Mouse (Mus musculus) liver, embryonic 14.5 days (tissue): Measurements from ENCODE around the gene Dab2ip. TPM values are rescaled to one million over a fixed set of nuclear protein-coding genes. Genes with fewer than 3 reads are reported as not detected.
A peak's percentile ranks its signal among the peaks of the same experiment; 100 is the strongest.

ENCODE experiments used
- ATAC-seq: fragments of 200-750 bp; cut with Nextera tagmentation; 2 replicates; pipeline ENCODE4 v1.8.0; 2017; ENCODE audit warnings: moderate number of reproducible peaks, mild to moderate bottlenecking, moderate library complexity; ENCODE audit not compliant: insufficient read depth
- DNase-seq, 3 experiments: peaks; one replicate each; pipeline ENCODE4 v3.0.0-alpha.2; 2012 to 2013; ENCODE audit warnings: low read depth in 3 of 3, low spot score in 3 of 3
- H3K27ac ChIP-seq: fragments of 300-500 bp; sonication (generic); 2 replicates; pipeline ENCODE4 v1.5.1; 2014; ENCODE audit warnings: moderate library complexity, mild to moderate bottlenecking, control low read depth, inconsistent platforms
- H3K27me3 ChIP-seq: fragments of 300-500 bp; sonication (generic); 2 replicates; pipeline ENCODE4 v1.6.1; 2014; ENCODE audit warnings: mild to moderate bottlenecking, low read length, moderate library complexity; ENCODE audit not compliant: control insufficient read depth, insufficient read depth
- H3K36me3 ChIP-seq: fragments of 300-500 bp; sonication (generic); replicated peaks from 2 replicates; pipeline ENCODE4 v1.6.1; 2014; ENCODE audit warnings: low read depth; ENCODE audit not compliant: control insufficient read depth, insufficient read depth
- H3K4me1 ChIP-seq, 2 experiments: fragments of 200-500 bp in 1 of 2; fragments of 300-500 bp in 1 of 2; sonication (generic) in 1 of 2; replicated peaks; 2 replicates each; pipeline ENCODE4 v1.6.1; 2012 to 2014; ENCODE audit warnings: antibody characterized with exemption in 1 of 2, inconsistent platforms in 1 of 2, low read length in 1 of 2; ENCODE audit not compliant: control insufficient read depth in 2 of 2, insufficient read depth in 2 of 2
- H3K4me2 ChIP-seq: fragments of 300-500 bp; sonication (generic); 2 replicates; pipeline ENCODE4 v1.6.1; 2014; ENCODE audit warnings: low read depth, mild to moderate bottlenecking, control low read depth, moderate library complexity
- H3K4me3 ChIP-seq, 2 experiments: fragments of 200-500 bp in 1 of 2; fragments of 300-500 bp in 1 of 2; sonication (generic) in 1 of 2; 2 replicates each; pipeline ENCODE4 v1.5.1; 2012 to 2014; ENCODE audit warnings: low read depth in 2 of 2, low read length in 2 of 2, mild to moderate bottlenecking in 2 of 2, control low read depth in 1 of 2, inconsistent platforms in 1 of 2, moderate library complexity in 1 of 2; ENCODE audit not compliant: insufficient read depth in 1 of 2
- H3K9ac ChIP-seq: fragments of 300-500 bp; sonication (generic); replicated peaks from 2 replicates; pipeline ENCODE4 v1.6.1; 2014; ENCODE audit warnings: mild to moderate bottlenecking, control low read depth, moderate library complexity
- H3K9me3 ChIP-seq: fragments of 300-500 bp; sonication (generic); 2 replicates; pipeline ENCODE4 v1.6.1; 2016; ENCODE audit warnings: low read length, mixed read lengths; ENCODE audit not compliant: control insufficient read depth
- CTCF ChIP-seq: IDR thresholded peaks from 2 replicates; pipeline ENCODE4 v1.5.1; 2016; ENCODE audit warnings: antibody characterized with exemption, low read depth, control low read depth
- EP300 ChIP-seq: IDR thresholded peaks from 2 replicates; pipeline ENCODE4 v1.6.1; 2016; ENCODE audit warnings: antibody characterized with exemption, low read depth
- WGBS: fragments of 180-500 bp; shearing (Covaris S2); extraction: QIAGEN DNeasy Blood & Tissue Kit; methylation state at CpG from one replicate; pipeline ENCODE4 v1.1.7; 2014; ENCODE audit not compliant: insufficient replicate concordance; 5-methylcytosine and 5-hydroxymethylcytosine counted together
- polyA plus RNA-seq, 2 experiments: library from polyadenylated mRNA; depleted of rRNA in 1 of 2; stranded (reverse) in 1 of 2; unstranded in 1 of 2; fragments of >200 nt; fragmentation: Nextera tagmentation in 1 of 2; extraction: Ambion mirVana in 1 of 2; gene quantifications; 2 replicates each; pipeline versions ENCODE4 v1.2.1 to v1.2.3; 2012 to 2014

Gene Dab2ip
- polyA plus RNA-seq, 2 experiments: 3.2 to 4.0 TPM

DNA sequence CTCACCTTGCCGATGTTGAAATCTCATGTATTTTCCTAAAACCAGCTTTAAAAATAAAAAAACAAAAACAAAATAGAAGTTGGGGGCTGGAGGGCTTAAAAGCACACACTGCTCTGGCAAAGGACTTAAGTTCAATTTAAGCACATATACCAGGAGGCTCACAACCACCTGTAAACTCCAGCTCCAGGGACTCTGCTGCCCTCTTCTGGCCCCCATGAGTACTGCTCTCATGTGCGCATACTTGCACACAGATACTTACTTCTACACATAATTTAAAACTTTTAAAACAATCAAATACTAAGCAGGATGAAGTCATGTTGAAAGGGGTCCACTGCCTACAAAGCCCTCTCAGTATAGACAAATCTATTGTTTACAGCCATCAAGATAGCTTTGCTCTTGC, 176.9 kb downstream of the Dab2ip start:
- DNase-seq (no peak), ATAC-seq (no peak)
- Histone ChIP-seq H3K27ac (no peak overlapping the region), H3K27me3 (no peaks in the 10 kb centered on the region), H3K4me3 (no peak overlapping the region), H3K4me2 (no peak overlapping the region), H3K9me3 (no peaks in the 10 kb centered on the region), H3K36me3 (no peaks in the 10 kb centered on the region), H3K4me1 (no peaks in the 10 kb centered on the region; a peak in 1 of 4 replicates), H3K9ac (no peak overlapping the region)
- TF ChIP-seq EP300: no peak
- TF ChIP-seq CTCF: peak; percentile 55
- WGBS: 81% methylated on average over 2 of the region's 2 CpGs

DNA sequence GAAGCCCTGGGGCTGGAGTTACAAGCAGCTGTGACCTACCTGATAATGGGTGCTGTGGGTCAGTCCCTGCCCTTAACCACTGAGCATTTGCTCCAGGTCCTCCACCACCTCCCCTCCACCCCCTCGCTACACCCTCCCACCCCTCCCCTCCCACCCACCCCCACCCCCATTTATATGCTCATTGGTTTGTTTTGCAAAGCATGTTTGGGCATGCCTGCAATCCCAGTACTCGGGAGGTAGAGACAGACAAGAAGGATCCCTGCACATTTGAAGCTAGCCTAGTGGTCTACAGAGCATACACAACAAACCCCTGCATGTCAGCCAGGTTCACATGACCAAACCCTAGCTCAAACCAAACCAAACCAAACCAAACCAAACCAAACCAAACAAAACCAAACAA, 178.0 kb downstream of the Dab2ip start:
- ATAC-seq (no peak), DNase-seq (no peak)
- H3K36me3 ChIP-seq: no peaks in the 10 kb centered on the region
- H3K27me3 ChIP-seq: no peaks in the 10 kb centered on the region
- TF ChIP-seq EP300: no peak
- TF ChIP-seq CTCF: no peak
- no peaks in the 10 kb centered on the region for H3K9me3 ChIP-seq
- no peak overlapping the region for H3K4me2 ChIP-seq
- no peaks in the 10 kb centered on the region; a peak in 1 of 4 replicates for H3K4me1 ChIP-seq
- H3K27ac ChIP-seq: no peak overlapping the region
- H3K4me3 ChIP-seq: no peak overlapping the region
- 52% methylated on average over 2 of the region's 2 CpGs for WGBS
- no peak overlapping the region for H3K9ac ChIP-seq

DNA sequence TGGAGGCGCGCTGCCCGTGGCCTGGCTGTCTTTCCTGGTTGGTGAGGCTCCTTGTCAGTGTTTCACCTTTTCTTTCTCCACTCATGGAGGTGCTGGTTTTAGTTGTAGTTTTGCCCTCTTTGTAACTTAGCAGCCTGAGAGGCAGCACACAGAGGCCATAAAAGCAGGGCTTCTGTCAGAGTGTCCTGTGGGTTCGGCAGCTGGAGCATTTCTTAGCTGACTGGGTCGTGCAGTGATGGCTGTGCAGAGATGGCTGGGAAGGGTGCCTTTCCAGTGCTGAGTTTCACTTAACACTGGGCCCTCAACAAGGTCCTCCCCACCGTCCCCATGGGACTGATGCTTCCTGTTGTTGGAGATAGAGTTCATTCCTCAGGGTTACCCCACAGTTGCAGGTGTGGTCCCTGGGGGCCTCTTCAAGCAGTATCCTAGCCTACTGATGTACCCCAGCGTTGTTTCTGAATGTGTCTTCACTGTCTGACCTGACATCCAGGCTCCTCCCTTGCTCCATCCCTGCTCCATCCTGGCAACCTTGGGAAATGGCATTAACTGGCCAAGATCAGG, 179.5 kb downstream of the Dab2ip start:
- H3K27ac ChIP-seq: no peak overlapping the region
- no peak overlapping the region for H3K4me3 ChIP-seq
- DNase-seq: no peak

DNA sequence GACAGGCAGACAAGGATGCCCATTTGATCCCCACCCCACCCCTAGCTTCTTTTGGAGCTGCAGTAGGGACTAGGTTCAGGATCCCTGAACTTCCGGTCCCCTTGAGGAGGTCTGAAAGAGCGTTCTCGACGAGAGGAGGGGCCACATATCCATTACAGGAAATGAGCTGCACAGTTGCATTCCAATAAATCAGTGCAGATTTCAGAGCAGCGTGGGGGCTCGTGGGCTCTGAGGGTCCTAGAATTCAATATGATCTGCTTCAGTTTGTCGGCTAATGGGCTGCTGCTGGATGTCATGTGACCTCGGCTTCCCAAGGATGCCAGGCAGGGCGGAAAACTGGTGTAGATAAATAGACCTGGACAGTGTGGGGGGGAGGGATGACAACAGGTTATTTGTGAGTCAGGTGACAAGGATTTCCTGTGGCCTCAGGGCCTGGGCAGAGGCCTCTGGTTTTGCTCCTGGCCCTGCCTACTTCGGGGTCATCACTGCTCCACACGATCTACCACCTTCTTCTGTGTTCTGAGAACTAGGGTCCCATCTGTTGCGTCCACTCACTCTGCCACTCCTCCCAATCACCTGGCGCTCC, 181.7 kb downstream of the Dab2ip start:
- no peak for ATAC-seq
- Histone ChIP-seq H3K9ac (no peak overlapping the region), H3K4me3 (no peak overlapping the region), H3K27ac (no peak overlapping the region), H3K4me2 (no peak overlapping the region), H3K9me3 (no peaks in the 10 kb centered on the region), H3K4me1 (no peaks in the 10 kb centered on the region), H3K27me3 (no peaks in the 10 kb centered on the region), H3K36me3 (no peaks in the 10 kb centered on the region)
- WGBS: 51% methylated on average over 13 of the region's 13 CpGs
- TF ChIP-seq EP300: no peak
- no peak for TF ChIP-seq CTCF
- no peak for DNase-seq

More for the DNA sequence above, 179.5 kb downstream of the Dab2ip start:
- no peaks in the 10 kb centered on the region for H3K36me3 ChIP-seq
- 61% methylated on average over 7 of the region's 7 CpGs for WGBS
- ATAC-seq: no peak
- no peaks in the 10 kb centered on the region for H3K27me3 ChIP-seq
- H3K9ac ChIP-seq: no peak overlapping the region
- no peaks in the 10 kb centered on the region for H3K4me1 ChIP-seq
- no peak overlapping the region for H3K4me2 ChIP-seq
- no peak for TF ChIP-seq CTCF
- no peak for TF ChIP-seq EP300
- H3K9me3 ChIP-seq: no peaks in the 10 kb centered on the region

GRCm38 (mm10) chr2:35745876-35746275, 187.8 kb downstream of the Dab2ip start:
- H3K9ac ChIP-seq: no peak overlapping the region
- WGBS: 73% methylated on average over 10 of the region's 10 CpGs
- no peak for ATAC-seq

More at GRCm38 (mm10) chr2:35745876-35746275, 187.8 kb downstream of the Dab2ip start:
- no peak overlapping the region for H3K4me2 ChIP-seq
- H3K4me3 ChIP-seq: no peak overlapping the region
- H3K27me3 ChIP-seq: no peaks in the 10 kb centered on the region
- H3K36me3 ChIP-seq: no peaks in the 10 kb centered on the region
- TF ChIP-seq EP300 (no peak), CTCF (no peak)
- no peak overlapping the region for H3K27ac ChIP-seq
- no peak for DNase-seq
- no peaks in the 10 kb centered on the region for H3K9me3 ChIP-seq
- no peaks in the 10 kb centered on the region for H3K4me1 ChIP-seq
